Mouse (Mus musculus) left cerebral cortex, adult 6 months (tissue): ENCODE data around the gene 1700001F09Rik. TPM values are rescaled to one million over a fixed set of nuclear protein-coding genes. Genes with fewer than 3 reads are reported as not detected.

Source experiments
- long read RNA-seq, 2 experiments: library from polyadenylated mRNA; unstranded; transcript quantifications; one replicate each; pipeline ENCODE4 v2.0.0; 2019 to 2020
- polyA plus RNA-seq: library from polyadenylated mRNA; unstranded; fragments of <200 nt; fragmentation: Nextera tagmentation; gene quantifications from 2 replicates; pipeline ENCODE4 v1.2.3, GENCODE M21; 2021

1700001F09Rik gene
- not detected in 2 replicates for polyA plus RNA-seq
- long read RNA-seq, experiment 1: 0 reads
- long read RNA-seq, experiment 2: 0 reads

GRCm38 (mm10) chr14:43347711-43348110 lies at the start of gene 1700001F09Rik:
Gene 1700001F09Rik, minus strand, starts transcription at chr14:43347811.

GRCm38 (mm10) chr14:43293503-43293902 lies 54.1 kb downstream of the 1700001F09Rik start, which contains the start of gene Gm8127:
Gene Gm8127, minus strand, starts transcription at chr14:43293832.

Other genes with a start within 250 kb of the 1700001F09Rik start
- gene Gm8104, start 247.2 kb downstream of the 1700001F09Rik start, polyA plus RNA-seq: 0.11 and 0.29 TPM in 2 replicates
- not detected in 2 replicates for gene Gm7233, start 167.9 kb downstream of the 1700001F09Rik start, polyA plus RNA-seq
- gene Gm8122, start 112.5 kb downstream of the 1700001F09Rik start, polyA plus RNA-seq: not detected in 2 replicates
- not detected in 2 replicates for gene Gm8126, start 89.2 kb downstream of the 1700001F09Rik start, polyA plus RNA-seq
- 0.19 and 0.37 TPM in 2 replicates for gene Gm9732, start 72.8 kb downstream of the 1700001F09Rik start, polyA plus RNA-seq
- not detected in 2 replicates for gene Gm8127, start 54.0 kb downstream of the 1700001F09Rik start, polyA plus RNA-seq
- not detected in 2 replicates for gene Gm8138, start 68.5 kb upstream of the 1700001F09Rik start, polyA plus RNA-seq
- gene Gm5799, start 195.8 kb upstream of the 1700001F09Rik start, polyA plus RNA-seq: not detected in 2 replicates
- gene Gm17654, start 231.3 kb upstream of the 1700001F09Rik start, polyA plus RNA-seq: not detected in 2 replicates